Mouse (Mus musculus): ENCODE results near the gene Cpt1c.
"Not testable (repeated sequence)": the region's sequence is repeated elsewhere in the genome, so short reads cannot be mapped to it uniquely, and the experiment has no call there.

The Cpt1c gene

GRCm38 (mm10) chr7:44974383-44975116, at the start of gene Cpt1c:
Gene Cpt1c, minus strand, starts transcription at chr7:44974851.
- DNase-seq: peak; percentile 88

GRCm38 (mm10) chr7:45023711-45024110, 49.1 kb upstream of the Cpt1c start:
- not testable (repeated sequence) for DNase-seq

- no peak for DNase-seq
Observed at GRCm38 (mm10) chr7:45020225-45020624, 45.6 kb upstream of the Cpt1c start.

GRCm38 (mm10) chr7:45019031-45019571, 44.5 kb upstream of the Cpt1c start:
- DNase-seq: no peak

GRCm38 (mm10) chr7:45017242-45018061, 42.8 kb upstream of the Cpt1c start, which contains the start of gene Rras:
Gene Rras, plus strand, starts transcription at chr7:45017961.
- peak; percentile 78 for DNase-seq

GRCm38 (mm10) chr7:45016761-45017160, 42.1 kb upstream of the Cpt1c start:
- DNase-seq: no peak

- DNase-seq: peak; percentile 99
Observed at GRCm38 (mm10) chr7:45015957-45016612, 41.4 kb upstream of the Cpt1c start, which contains the start of gene Scaf1. Gene Scaf1, minus strand, starts transcription at chr7:45016363.

- DNase-seq: no peak
Observed at GRCm38 (mm10) chr7:45015344-45015956, 40.8 kb upstream of the Cpt1c start.

- DNase-seq: no peak
Observed at GRCm38 (mm10) chr7:45014096-45014451, 39.4 kb upstream of the Cpt1c start.

- DNase-seq: no peak
Observed at GRCm38 (mm10) chr7:45013366-45014095, 38.9 kb upstream of the Cpt1c start.

- DNase-seq: no peak
Observed at GRCm38 (mm10) chr7:45012824-45013223, 38.2 kb upstream of the Cpt1c start.

GRCm38 (mm10) chr7:45012011-45012410, 37.4 kb upstream of the Cpt1c start:
- no peak for DNase-seq

GRCm38 (mm10) chr7:45008411-45008810, 33.8 kb upstream of the Cpt1c start:
- no peak for DNase-seq

- DNase-seq: no peak
Observed at GRCm38 (mm10) chr7:45007846-45008245, 33.2 kb upstream of the Cpt1c start.

GRCm38 (mm10) chr7:45007141-45007540, 32.5 kb upstream of the Cpt1c start:
- DNase-seq: no peak

- DNase-seq: no peak
Observed at GRCm38 (mm10) chr7:45006503-45006902, 31.9 kb upstream of the Cpt1c start.

- no peak for DNase-seq
Observed at GRCm38 (mm10) chr7:45005321-45005992, 30.8 kb upstream of the Cpt1c start.

- DNase-seq: no peak
Observed at GRCm38 (mm10) chr7:45004546-45004945, 29.9 kb upstream of the Cpt1c start.

GRCm38 (mm10) chr7:45002440-45002839, 27.8 kb upstream of the Cpt1c start:
- peak; percentile 39 for DNase-seq

- no peak for DNase-seq
Observed at GRCm38 (mm10) chr7:45000539-45001114, 26.0 kb upstream of the Cpt1c start.

GRCm38 (mm10) chr7:44999753-45000152, 25.1 kb upstream of the Cpt1c start:
- DNase-seq: no peak

Data from cerebellum, adult 8-10 months (tissue).